Mouse (Mus musculus): ENCODE data around the gene Smurf2.

Smurf2 gene

DNA sequence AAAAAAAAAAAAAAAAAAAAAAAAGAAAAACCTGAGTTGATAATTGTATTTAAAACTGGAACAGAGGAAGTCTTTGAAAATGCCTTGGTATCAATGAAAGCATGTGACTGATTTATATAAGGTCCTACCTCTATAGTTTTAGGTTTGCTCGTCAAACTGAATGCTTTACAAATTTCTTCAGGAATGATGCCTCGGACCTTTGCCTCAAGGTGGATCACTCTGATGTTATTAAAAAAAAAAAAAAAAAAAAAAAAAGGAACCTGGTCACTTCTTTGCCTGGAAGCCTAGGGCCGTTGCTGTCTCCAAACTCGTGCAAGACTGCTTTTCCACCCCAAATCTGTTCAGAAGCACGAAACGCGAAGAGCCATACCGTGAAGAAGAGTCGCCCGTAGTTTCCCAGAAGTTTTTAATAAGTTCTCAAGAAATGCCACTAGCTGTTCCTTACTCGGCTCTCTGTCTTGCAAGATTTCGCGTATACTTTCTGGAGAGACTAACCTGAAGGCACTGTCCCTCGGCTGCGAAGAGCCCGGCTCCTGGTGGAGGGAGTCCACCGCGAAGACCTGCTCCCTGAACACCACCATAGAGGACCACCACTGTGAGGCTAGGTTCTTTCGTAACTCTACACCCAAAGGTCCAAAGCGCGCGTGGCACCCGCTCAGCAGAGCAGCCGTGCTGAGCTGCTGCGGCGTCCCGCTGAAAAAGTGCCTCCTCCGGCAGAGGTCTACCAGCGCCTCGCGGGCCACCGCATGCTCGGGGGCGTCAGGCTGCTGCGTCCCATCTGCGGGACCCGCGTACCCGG, 141.7 kb downstream of the Smurf2 start:
- in situ Hi-C loops (cut with MboI, MseI) = no loop called here

GRCm38 (mm10) chr11:106778132-106778531, 142.4 kb downstream of the Smurf2 start:
- in situ Hi-C loops (cut with MboI, MseI) = no loop called here

- in situ Hi-C loops (cut with MboI, MseI) = no loop called here
These were observed 143.1 kb downstream of the Smurf2 start for GRCm38 (mm10) chr11:106777395-106777794.

- in situ Hi-C loops (cut with MboI, MseI) = no loop called here
These were observed 143.6 kb downstream of the Smurf2 start for GRCm38 (mm10) chr11:106776960-106777359.

DNA sequence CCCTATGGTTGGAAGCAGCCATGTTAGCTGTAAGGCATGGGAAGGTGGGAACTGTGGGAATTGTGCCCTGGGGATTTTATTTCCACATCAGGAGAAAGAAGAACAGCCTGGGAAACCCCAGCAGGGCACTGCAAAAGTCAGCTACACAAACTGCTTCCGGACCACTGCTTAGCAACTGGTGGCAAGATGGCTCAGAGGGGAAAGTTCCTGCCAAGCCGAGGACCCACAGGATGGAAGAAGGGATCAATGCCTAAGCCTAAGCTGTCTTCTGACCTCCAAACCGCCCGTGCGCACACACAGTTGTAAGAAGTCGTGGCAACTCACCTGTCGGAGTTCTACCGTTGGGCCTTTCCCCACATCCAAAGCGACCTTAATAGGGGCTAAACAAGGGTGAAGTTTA, 147.5 kb downstream of the Smurf2 start:
- in situ Hi-C loops (cut with MboI, MseI) = no loop called here

- in situ Hi-C loops (cut with MboI, MseI) = no loop called here
These were observed 150.1 kb downstream of the Smurf2 start for GRCm38 (mm10) chr11:106770195-106770974.
